Mouse (Mus musculus) heart, adult 18-20 months (tissue): ENCODE results near the gene Rab11fip5. TPM values are rescaled to one million over a fixed set of nuclear protein-coding genes. Genes with fewer than 3 reads are reported as not detected.

Source experiments
- DNase-seq, 2 experiments: peaks; one replicate each; pipeline ENCODE4 v3.0.0; 2021 to 2022; ENCODE audit warnings: mixed read lengths in 1 of 2
- total RNA-seq, 2 experiments: library from RNA; stranded (reverse); gene quantifications; 2 replicates each; pipeline ENCODE4 v1.2.3; 2021

The Rab11fip5 gene
- total RNA-seq, 2 experiments from 2014 or later = 56.3 to 75.5 TPM

GRCm38 (mm10) chr6:85373066-85373860 lies 1.2 kb downstream of the Rab11fip5 start:
- DNase-seq = no peak

GRCm38 (mm10) chr6:85372496-85372895 lies 1.9 kb downstream of the Rab11fip5 start:
- DNase-seq = peak; percentile 63 to 64

DNA sequence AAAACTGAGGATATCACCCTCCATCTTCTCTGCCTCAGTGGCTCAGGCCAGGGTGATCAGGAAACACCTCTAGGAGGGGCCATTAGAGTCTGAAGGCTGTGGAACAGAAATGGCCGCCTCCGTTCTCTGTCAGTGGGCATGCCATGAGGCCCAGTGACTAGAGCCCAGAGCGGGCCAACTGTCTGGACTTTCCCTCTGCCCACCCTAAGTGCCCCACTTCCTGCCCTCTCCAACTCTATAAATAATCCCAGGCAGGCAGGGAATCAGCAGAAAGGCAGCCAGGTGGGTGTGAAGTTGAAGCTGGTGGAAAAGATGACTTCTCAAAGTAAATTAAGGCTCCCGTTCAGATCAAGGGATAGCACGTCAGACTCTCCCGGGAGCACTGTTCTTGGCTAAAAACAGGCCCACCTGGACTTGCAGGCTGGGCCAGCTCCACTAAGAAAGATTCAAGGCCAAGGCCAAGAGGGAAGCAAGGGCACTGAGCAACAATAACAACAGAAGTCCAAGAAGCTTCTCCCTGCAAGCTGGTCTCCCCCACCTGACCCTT lies 2.5 kb downstream of the Rab11fip5 start:
- peak; percentile 57 to 61 for DNase-seq

DNA sequence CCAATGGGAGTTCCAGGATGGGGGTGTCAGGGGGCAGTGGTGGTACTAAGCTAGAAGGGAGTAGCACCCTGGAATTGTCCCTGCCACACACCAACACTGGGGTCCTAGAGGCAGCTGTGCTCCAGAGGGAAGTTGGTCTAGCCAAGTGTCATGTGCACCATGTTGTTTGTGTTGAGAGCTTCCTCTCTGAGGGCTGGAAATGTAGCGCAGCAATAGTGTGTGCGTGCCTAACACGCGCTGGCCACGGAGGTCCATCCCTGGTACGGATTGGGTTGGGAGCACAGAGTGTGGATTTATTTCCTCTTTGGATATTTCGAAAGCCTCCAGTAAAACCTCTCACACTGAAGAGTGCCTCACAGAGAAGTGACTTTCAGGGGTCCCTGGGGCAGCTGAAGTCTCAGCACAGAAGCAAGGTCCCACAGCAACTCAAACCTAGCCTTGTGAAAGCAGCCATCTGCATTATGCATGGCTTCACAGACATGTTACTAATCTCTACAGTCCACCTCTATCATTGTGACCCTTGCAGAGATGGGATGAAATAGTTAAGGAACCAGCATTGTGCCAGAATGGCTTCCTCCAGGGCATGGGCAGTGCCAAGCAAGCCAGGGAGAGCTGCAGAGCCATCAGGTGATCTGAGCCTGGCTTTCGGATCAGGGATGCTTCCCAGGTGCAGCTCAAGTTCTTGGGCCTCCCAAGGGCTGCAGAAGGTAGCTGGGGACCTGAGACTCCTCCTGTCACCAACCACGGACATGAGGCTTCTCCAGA lies 3.6 kb downstream of the Rab11fip5 start:
- peak; percentile 40 to 72 for DNase-seq

DNA sequence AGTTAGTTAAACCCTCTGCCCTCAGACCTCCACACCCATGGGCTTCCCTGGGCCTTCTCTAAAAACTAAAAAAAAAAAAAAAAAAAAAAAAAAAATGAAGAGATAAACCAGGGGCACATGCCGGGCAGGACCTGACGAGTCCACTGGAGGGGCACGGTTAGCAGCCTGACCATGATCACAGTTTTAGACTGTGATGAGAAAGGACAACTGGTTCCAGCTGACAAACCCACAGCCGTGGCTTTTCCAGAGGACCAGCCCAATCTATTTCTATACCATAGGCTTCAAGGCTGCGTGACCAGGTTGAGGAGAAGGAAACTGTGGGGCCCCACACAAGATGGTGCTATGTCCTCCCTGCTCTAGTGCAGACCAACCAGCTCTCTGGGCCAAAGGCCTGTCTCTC lies 4.4 kb downstream of the Rab11fip5 start:
- DNase-seq = no peak

GRCm38 (mm10) chr6:85369181-85369860 lies 5.1 kb downstream of the Rab11fip5 start:
- peak; percentile 85 to 92 for DNase-seq

DNA sequence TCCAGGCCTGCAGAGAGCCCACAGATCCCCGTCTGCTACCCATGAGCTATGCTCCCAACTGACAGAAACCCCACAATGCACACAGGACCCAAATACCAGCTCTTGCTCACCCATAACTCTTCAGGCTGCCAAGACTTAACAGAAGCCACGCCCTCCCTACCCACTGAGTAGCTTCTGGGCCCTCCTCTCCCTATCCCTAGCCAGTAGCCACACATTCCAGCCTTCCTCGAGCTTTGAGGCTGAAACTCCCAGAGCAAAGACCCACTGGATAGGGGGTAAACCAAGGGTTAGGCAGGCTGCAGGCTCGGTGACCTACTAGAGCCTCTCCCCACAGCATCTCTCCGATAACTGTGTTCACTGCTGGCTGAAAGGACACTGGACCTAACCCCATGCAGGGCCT lies 5.7 kb downstream of the Rab11fip5 start:
- no peak for DNase-seq

DNA sequence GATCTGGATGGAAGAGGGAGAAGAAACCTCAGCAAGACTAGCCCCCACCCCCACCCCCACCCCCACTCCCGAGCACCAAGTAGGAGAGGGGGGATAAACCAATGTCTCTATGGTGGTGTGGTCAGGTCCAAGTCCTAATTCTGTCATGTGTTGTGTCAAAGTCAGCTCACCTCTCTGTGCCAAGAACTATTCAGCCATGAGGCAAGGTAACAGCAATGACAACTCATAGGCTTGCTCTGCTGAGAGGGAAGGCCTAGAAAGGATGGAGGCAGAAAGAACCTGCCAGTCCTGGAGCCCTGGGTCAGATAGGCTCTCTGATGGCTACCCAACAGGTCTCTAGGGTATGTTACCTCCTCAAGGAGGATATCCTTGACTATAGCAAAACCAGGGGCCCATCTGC lies 6.3 kb downstream of the Rab11fip5 start:
- DNase-seq = no peak

DNA sequence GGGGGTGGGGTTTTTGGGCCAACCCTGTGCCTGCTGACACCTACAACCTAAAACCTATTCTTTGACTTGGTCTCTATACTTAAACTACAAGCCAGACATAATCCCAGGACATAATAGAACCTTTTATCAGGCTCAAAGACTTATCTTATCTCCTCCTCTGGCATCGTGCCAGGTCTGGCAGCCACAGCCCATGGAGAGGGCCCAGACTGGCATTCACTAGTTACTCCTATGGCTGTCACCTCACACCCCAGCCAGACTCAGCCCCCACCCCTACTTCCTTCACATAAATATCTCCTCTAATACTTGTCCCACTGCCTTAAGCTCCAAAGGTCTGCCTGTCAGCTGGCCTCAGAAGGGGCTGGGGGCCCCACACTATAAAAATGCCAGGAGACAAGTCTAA lies 8.0 kb downstream of the Rab11fip5 start:
- DNase-seq = peak in 1 of 2 experiments; percentile 55

DNA sequence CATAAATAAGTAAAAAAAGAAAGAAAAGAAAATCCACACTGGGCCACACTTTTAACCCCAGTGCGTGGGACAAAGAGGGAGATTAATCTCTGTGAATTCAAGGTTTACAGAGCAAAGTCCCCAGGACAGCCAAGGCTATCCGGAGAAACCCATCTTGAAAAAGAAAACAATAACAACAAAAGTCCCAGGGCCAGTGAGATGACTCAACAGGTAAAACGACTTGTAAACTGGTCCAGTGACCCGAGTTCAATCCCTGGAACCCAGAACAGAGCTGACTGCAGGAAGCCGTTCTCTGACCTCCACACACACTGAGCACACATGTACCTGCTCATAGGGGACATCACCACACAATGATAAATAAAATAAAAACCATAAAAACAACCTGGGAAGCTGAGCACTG lies 10.0 kb downstream of the Rab11fip5 start:
- DNase-seq = no peak

GRCm38 (mm10) chr6:85363906-85364260 lies 10.6 kb downstream of the Rab11fip5 start:
- DNase-seq = no peak

DNA sequence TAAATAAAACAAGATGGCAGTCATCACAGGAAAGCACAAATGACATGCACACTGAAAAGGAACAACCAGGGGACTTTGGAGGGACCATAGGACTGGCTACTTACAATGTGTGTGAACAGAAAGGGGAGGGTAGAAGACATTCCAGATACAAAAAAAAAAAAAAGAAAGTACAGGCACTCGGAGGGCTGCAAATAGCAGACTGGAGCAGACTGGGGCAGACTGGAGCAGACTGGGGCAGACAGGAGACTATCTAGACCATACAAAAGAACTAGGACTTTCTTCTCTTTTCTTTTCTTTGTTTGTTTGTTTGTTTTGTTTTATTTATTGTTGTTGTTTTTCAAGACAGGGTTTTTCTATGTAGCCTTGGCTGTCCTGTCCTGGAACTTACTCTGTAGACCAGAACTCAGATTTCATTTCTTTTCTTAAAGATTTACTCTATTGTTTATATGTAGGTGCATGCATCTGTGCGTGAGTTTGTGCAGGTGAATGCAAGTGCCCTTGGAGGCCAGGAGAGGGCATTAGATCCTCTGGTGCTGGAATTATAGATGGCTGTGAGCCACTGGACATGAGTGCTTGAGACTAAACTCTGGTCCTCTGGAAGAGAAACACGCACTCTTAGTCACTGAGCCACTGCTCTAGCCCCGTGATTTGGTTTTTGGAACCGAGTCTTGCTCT lies 11.1 kb downstream of the Rab11fip5 start:
- no peak for DNase-seq

- DNase-seq = no peak
Observed at GRCm38 (mm10) chr6:85362610-85363009, 11.8 kb downstream of the Rab11fip5 start.

GRCm38 (mm10) chr6:85360311-85360710 lies 14.1 kb downstream of the Rab11fip5 start:
- DNase-seq = no peak

GRCm38 (mm10) chr6:85358877-85359276 lies 15.6 kb downstream of the Rab11fip5 start:
- no peak for DNase-seq

DNA sequence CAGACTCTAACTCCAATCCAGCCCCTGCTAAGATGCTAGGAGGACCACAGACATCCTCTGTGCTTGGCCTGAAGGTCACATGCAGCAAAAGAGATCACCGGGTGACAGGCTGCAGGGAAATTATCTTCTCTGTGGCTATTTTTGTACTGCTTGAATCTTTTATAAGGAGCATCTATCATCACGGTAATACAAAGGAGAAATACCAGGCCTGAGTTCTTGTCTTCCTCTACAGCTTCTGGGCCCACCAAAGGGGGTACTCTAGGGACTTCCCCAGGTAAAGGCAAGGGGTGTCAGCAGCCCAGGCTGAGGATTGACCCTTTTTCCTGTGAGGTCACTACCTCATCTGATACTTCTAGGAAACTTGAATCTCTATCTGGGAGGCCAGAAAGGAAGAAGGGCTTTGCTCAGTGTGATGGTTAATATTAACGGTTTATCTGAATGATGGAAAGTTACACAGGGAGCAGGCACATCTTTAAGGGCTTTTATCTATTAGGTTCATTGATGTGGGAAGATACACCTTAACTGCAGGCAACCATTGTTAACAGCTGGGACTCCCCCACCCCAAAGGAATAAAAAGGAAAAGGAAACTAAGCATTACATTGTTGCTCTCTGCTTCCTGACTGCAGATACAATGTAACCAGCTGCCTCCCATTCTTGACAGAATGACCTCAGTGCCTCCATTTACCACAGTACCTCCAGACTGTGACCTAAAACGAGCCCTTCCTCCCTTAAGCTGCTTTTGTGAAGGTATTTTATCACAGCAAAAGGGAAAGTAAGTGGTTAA lies 17.6 kb downstream of the Rab11fip5 start:
- DNase-seq = no peak

DNA sequence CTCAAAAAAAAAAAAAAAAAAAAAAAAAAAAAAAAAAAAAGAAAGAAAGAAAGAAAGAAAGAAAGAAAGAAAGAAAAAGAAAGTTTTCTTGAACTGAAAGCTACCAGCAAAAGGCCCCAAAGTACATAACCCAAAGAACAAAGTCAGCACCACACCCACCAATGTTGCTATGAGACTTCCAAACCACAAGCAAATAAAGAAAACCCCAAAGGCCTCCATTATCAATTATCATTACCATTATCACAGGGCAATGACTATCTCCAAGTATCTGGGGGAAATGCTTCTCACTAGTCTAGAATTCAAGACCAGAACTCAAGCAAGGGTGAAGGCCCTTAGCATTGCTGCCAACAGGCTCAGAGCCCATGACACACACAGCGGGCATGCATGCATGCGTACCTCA lies 18.7 kb downstream of the Rab11fip5 start:
- no peak for DNase-seq

- DNase-seq = no peak
Observed at GRCm38 (mm10) chr6:85354709-85355108, 19.7 kb downstream of the Rab11fip5 start.

GRCm38 (mm10) chr6:85353706-85354105 lies 20.7 kb downstream of the Rab11fip5 start:
- no peak for DNase-seq

DNA sequence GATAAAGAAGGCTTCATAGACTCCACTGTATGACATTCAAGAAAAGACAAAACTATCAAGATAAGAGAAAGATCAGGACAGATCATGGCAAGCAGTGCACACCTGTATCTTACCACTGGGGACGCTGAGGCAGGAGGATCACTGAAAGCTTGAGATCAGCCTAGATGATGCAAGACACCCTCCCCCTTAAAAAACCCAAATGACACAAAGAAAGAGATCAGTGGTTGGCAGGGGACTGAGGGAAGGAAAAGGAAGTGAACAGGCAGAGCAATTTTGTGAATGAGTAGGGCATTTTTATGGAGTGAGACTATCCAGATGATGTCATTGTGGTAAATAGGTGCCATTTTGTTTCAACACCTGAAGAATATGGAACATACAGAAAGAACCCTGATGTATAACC lies 24.3 kb downstream of the Rab11fip5 start:
- DNase-seq = no peak

- DNase-seq = peak; percentile 50 to 69
Observed at GRCm38 (mm10) chr6:85349246-85349645, 25.2 kb downstream of the Rab11fip5 start.
